Mouse (Mus musculus) gastrocnemius, adult 2 months (tissue): ENCODE measurements around the gene Rhot1. TPM values are rescaled to one million over a fixed set of nuclear protein-coding genes. Genes with fewer than 3 reads are reported as not detected.
A peak's percentile ranks its signal among the peaks of the same experiment; 100 is the strongest.

Experiments used
- DNase-seq: peaks from one replicate; pipeline ENCODE4 v3.0.0; 2022
- H3K27ac ChIP-seq: fragments of 200-600 bp; 2 replicates; pipeline ENCODE4 v1.8.1; 2022; ENCODE audit warnings: mild to moderate bottlenecking
- H3K4me3 ChIP-seq: fragments of 200-600 bp; 2 replicates; pipeline ENCODE4 v1.8.1; 2022; ENCODE audit warnings: mild to moderate bottlenecking, moderate library complexity
- CTCF ChIP-seq: fragments of 200-600 bp; IDR thresholded peaks from 2 replicates; pipeline ENCODE4 v1.8.1; 2022; ENCODE audit warnings: antibody characterized with exemption, mild to moderate bottlenecking, moderate library complexity
- intact Hi-C: fragments of 180-260 bp; cut with DNase I; formaldehyde crosslinking; loops from one replicate; pipeline ENCODE4 v1.15.1; 2025
- total RNA-seq, 2 experiments: library from RNA; stranded (reverse); gene quantifications; 2 replicates each; pipeline ENCODE4 v1.2.3; 2021

Rhot1 gene
- total RNA-seq, 2 experiments from 2014 or later, result 43.6 to 45.3 TPM

GRCm38 (mm10) chr11:80300551-80301315 lies 91.9 kb downstream of the Rhot1 start, which contains the start of gene Rhbdl3:
Rhbdl3 (plus strand) TSS chr11:80300912.
- peak within 1 kb of the TSS; percentile 86 for H3K27ac ChIP-seq

DNA sequence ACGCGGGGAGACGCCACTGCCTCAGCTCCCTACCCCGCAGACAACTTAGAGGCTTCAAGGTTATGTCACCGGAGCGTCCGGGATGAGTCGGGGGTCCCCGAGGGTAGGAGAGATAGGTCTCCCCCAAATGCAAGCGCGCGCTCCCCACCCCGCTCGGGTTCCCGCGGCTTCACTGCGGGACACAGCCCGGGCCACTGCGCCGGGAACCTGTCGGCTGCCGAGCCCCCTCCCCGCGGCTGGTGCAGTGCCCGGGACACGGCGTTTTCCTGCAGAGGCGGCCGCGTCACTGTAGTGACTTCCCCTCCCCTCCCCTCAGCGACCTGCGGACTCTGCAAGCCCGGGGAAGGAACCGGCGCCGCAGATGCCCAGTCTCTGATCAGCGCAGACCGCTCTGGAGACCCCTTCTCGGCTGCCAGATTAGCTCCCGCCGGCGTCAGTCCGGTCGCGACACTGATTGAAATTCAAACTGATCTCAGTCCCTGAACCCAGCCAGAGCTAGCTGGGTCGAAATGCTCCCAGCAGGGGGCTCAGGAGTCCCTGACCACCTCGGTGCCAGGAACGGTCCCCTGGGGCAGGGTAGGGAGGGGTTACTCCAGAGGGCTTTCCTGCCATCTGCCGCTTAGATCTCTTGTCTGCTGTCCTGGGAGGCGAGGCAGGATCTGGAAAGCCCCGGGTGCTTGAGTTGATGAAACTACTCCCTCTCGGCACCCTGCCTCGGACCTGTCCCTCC lies 92.7 kb downstream of the Rhot1 start:
- intact Hi-C loops, result loop anchor here (5.0 kb wide), 1 partner anchor 51 kb away; no protein-coding TSS in a partner anchor
- Histone ChIP-seq H3K27ac (peak overlapping the region; percentile 86), H3K4me3 (peak overlapping the region; percentile 95)
- DNase-seq, result peak; percentile 82
- TF ChIP-seq CTCF, result peak; percentile 46

More at GRCm38 (mm10) chr11:80300551-80301315, 91.9 kb downstream of the Rhot1 start, which contains the start of gene Rhbdl3:
- peak; percentile 87 for DNase-seq
- no peak for TF ChIP-seq CTCF
- peak within 1 kb of the TSS; percentile 95 for H3K4me3 ChIP-seq
- intact Hi-C loops, result loop anchor here (5.0 kb wide), 1 partner anchor 52 kb away; no protein-coding TSS in a partner anchor

DNA sequence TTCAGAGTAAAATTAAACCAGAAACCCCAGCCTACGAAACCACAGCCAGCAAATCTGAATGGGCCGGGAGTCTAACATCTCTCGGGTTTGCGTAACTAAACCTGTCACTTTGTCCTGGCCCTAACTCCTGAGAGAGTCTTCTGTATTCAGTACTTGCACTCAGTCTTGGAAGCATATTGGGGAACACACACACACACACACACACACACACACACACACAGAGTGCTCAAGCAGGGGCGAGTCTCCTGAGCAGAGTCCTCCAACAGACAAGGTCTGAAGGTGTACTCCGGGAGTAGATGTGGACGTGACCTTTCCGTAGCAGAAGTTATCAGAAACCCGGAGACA lies 93.2 kb downstream of the Rhot1 start:
- intact Hi-C loops, result loop anchor here (5.0 kb wide), 1 partner anchor 50 kb away; no protein-coding TSS in a partner anchor
- H3K27ac ChIP-seq, result peak overlapping the region; percentile 86
- peak overlapping the region; percentile 95 for H3K4me3 ChIP-seq
- DNase-seq, result no peak
- no peak for TF ChIP-seq CTCF

- intact Hi-C loops, result loop anchor here (5.0 kb wide), 1 partner anchor 50 kb away; no protein-coding TSS in a partner anchor
- Histone ChIP-seq H3K4me3 (peak overlapping the region; percentile 95), H3K27ac (peak overlapping the region; percentile 86)
- TF ChIP-seq CTCF, result no peak
- peak; percentile 78 for DNase-seq
Observed at GRCm38 (mm10) chr11:80302536-80302935, 93.7 kb downstream of the Rhot1 start.

DNA sequence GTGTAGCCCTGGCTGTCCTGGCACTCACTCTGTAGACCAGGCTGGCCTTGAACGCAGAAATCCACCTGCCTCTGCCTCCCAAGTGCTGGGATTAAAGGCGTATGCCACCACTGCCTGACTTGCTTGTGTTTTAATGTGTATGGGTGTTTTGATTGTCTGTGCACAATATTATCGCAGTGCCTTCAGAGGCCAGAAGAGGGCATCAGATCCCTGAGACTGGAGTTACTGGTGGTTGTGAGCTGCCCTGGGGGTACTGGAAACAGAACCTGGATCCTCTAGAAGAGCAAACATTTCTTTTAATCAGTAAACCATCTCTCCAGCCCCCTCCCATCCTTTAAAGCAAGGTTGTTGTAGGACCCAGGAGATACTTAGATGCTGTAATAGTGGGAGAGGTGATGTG lies 94.9 kb downstream of the Rhot1 start:
- no peak for DNase-seq
- Histone ChIP-seq H3K4me3 (no peak overlapping the region), H3K27ac (no peak overlapping the region)
- peak; percentile 39; the same call in 1 of the 2 replicates for TF ChIP-seq CTCF
- intact Hi-C loops, result loop anchor here (5.0 kb wide), 1 partner anchor 49 kb away; no protein-coding TSS in a partner anchor

GRCm38 (mm10) chr11:80304846-80305245 lies 96.0 kb downstream of the Rhot1 start:
- no peak overlapping the region for H3K4me3 ChIP-seq
- no peak for TF ChIP-seq CTCF
- intact Hi-C loops, result loop anchor here (5.0 kb wide), 1 partner anchor 47 kb away; no protein-coding TSS in a partner anchor
- no peak overlapping the region; the same call in 1 of the 2 replicates for H3K27ac ChIP-seq
- DNase-seq, result peak; percentile 60

- Histone ChIP-seq H3K27ac (no peak overlapping the region), H3K4me3 (no peak overlapping the region)
- DNase-seq, result no peak
- TF ChIP-seq CTCF, result no peak
- intact Hi-C loops, result no loop called here
Observed at GRCm38 (mm10) chr11:80308537-80308936, 99.7 kb downstream of the Rhot1 start.

GRCm38 (mm10) chr11:80311271-80311670 lies 102.5 kb downstream of the Rhot1 start:
- intact Hi-C loops, result no loop called here
- DNase-seq, result peak; percentile 33
- TF ChIP-seq CTCF, result no peak
- H3K27ac ChIP-seq, result no peak overlapping the region
- no peak overlapping the region for H3K4me3 ChIP-seq

DNA sequence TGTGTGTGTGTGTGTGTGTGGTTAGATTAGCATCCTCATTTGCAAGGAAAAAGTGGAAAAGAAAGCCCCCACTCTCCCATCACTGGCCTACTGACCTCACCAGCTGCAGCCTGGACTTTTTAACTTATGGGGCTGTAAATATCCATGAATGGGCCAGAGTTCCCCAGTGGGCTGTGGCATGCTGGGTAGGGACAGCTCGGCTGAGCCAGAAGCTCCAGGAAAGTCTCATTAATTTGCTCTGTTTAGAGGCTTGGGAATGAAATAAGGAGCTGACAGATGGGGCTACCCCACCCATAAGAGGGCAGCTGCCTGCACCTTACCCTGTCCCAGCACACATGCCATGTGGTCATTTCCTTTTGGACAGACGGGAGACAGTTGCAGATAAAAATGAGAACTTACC lies 103.2 kb downstream of the Rhot1 start:
- intact Hi-C loops, result no loop called here
- Histone ChIP-seq H3K27ac (no peak overlapping the region), H3K4me3 (no peak overlapping the region)
- TF ChIP-seq CTCF, result no peak
- DNase-seq, result no peak

GRCm38 (mm10) chr11:80312565-80312964 lies 103.7 kb downstream of the Rhot1 start:
- intact Hi-C loops, result no loop called here
- no peak overlapping the region for H3K4me3 ChIP-seq
- no peak overlapping the region for H3K27ac ChIP-seq
- no peak for TF ChIP-seq CTCF
- DNase-seq, result no peak

DNA sequence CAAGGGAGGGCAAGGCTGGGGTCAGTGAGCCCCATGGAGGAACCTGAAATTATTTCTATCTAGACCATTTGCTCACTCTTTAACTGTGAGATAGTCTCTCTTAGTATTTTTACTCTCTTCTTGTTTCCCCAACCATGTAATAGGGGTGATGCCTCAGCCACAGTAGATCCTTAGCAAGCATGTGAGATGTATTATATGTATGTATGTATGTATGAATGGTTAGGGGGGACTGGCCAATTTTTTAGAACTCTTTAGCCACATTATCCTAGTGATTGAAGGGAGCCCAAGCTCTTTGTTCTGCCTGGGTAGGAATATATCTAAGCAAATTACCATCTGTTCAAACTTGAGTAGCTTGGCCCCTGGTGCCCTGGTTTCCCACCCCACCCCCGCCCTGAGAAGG lies 104.6 kb downstream of the Rhot1 start:
- no peak for TF ChIP-seq CTCF
- Histone ChIP-seq H3K27ac (no peak overlapping the region), H3K4me3 (no peak overlapping the region)
- intact Hi-C loops, result no loop called here
- no peak for DNase-seq

DNA sequence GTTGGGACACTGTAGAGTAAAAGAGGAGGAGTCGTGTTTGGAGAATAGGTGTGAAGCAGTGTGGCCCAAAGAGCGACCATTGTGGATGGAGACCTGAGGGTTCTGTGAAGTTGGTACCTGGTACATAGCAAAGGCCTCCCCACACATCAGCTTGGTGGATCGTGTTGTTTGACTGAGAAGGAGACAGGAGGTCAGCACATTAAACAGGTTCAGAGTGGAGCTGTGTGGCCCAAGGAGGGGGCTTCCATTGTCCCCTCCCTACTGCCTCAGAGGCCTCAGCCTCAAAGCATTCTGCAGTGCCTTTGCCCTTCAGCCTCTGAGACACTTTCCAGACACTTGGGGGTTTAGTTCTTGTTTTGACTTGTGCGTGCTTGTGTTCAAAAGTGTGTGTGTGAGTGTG lies 105.1 kb downstream of the Rhot1 start:
- H3K4me3 ChIP-seq, result no peak overlapping the region
- TF ChIP-seq CTCF, result no peak
- DNase-seq, result no peak
- H3K27ac ChIP-seq, result no peak overlapping the region
- intact Hi-C loops, result no loop called here
